Mouse (Mus musculus) spleen, postnatal 0 days (tissue): ENCODE results near the gene Eri2. TPM values are rescaled to one million over a fixed set of nuclear protein-coding genes. Genes with fewer than 3 reads are reported as not detected.

Source experiments
- polyA plus RNA-seq: library from polyadenylated mRNA; unstranded; fragments of >200 nt; fragmentation: Nextera tagmentation; extraction: Ambion mirVana; gene quantifications from 2 replicates; pipeline ENCODE4 v1.2.1, GENCODE M21; 2015

Eri2 gene
- 12.2 and 12.6 TPM in 2 replicates for polyA plus RNA-seq

DNA sequence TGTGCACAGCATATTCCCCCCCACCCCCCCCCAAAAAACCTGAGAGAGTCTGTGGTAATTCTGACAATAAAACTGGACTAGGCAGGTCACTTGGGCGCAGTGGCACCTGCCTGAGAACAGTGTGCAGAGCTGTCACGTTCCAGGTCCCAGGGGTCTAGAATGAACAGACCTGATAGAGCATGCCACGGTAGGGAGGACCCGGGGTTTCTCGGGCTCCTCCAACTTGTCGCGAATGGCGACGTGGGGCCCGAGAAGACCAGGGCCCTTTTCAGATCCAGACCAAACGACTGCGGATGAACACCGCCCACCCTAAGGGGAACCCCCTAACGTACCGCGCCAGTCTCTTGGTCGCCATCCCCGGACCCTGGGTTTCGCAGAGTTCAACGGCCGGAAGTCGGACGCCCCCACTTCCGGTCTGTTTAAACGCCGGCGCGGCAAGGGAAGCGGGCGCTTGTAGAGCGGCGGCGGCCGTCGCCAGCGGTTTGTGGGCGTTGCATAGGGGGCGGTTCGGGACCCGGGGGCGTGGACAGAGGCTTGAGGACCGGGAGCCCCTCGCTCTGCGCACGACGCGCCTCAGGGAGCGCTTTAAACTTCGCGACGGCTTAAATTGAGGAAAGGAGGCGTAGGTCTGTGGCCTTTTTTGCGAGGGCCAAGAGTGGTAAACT lies at the start of gene Eri2, which contains the start of gene Rexo5:
Gene Eri2, minus strand, starts transcription at position 473 of the 665 bp plus-strand sequence.
Gene Rexo5, plus strand, starts transcription at position 421 of the 665 bp plus-strand sequence.

DNA sequence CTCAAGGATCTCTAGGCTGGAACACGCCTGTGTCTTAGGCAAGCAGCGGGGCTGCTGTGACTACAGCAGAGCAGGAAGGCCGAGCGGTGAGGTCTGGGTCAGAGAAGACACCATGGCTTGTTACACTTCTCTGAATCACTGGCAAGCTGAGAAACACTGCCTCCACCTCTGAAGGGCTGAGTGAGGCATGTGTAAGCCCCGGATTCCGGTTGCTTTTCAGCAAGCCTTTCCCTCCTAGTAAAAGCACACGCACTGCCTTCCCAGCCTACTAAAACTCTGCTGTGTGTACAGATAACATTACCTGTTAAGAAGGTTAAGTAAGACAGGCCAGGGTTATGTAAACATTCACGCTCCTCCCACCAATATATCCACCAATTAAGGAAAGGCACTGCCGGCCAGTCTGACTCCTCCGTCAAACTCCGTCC lies 33.3 kb downstream of the Eri2 start, which contains the start of gene Acsm3:
Gene Acsm3, plus strand, starts transcription at position 397 of the 425 bp plus-strand sequence.

DNA sequence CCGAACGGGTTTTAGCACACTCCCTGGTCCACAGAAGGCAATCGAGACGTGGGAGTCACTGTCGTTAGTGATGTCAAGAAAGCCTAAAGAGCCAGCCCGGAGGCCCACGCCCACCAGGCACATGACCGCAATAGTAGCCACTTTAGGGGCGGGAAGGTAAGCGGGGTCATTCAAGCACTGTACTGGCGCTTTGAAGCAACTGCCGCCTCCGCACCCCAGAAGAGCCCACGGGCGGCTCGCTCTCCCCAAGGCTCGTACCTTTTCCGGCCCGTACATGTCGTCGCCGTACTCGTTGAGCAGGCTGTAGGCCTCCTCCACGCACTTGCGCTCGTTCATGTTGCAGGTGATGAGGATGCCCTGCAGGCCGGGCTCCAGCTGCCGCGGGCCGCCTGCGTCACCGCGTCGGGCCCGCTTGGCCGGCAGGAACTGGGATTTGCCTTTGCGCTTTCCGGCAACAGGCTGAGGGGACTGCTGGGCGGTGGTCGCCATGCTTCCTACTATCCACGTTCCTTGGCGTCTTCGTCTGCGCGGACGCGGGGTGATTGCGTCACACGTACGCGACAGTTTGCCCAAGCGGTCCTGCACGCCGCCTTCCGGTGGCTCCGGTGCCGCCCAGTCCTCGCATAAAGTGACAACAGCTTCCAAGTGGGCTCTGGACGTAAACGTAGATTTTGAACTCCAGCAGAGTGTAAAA lies 73.5 kb downstream of the Eri2 start, which contains the start of gene Thumpd1:
Gene Thumpd1, minus strand, starts transcription at position 546 of the 694 bp plus-strand sequence.

Other genes with a start within 250 kb of the Eri2 start
- not detected in 2 replicates for gene Acsm2, start 239.7 kb downstream of the Eri2 start, polyA plus RNA-seq
- not detected in 2 replicates for gene Acsm1, start 187.0 kb downstream of the Eri2 start, polyA plus RNA-seq
- not detected in 2 replicates for gene Acsm4, start 104.0 kb downstream of the Eri2 start, polyA plus RNA-seq
- 33.0 and 34.7 TPM in 2 replicates for gene Thumpd1, start 73.3 kb downstream of the Eri2 start, polyA plus RNA-seq
- 0.13 and 0.39 TPM in 2 replicates for gene Acsm3, start 33.1 kb downstream of the Eri2 start, polyA plus RNA-seq
- gene Rexo5, start 52 bp downstream of the Eri2 start, polyA plus RNA-seq: 10.0 and 13.5 TPM in 2 replicates
- 4.4 and 5.9 TPM in 2 replicates for gene Lyrm1, start 101.8 kb upstream of the Eri2 start, polyA plus RNA-seq
- 2.8 and 3.9 TPM in 2 replicates for gene Dcun1d3, start 102.2 kb upstream of the Eri2 start, polyA plus RNA-seq